Mouse (Mus musculus): Measurements from ENCODE around the gene Samd15. TPM values are rescaled to one million over a fixed set of nuclear protein-coding genes. Genes with fewer than 3 reads are reported as not detected.
"Not testable (repeated sequence)": the region's sequence is repeated elsewhere in the genome, so short reads cannot be mapped to it uniquely, and the experiment has no call there.

The Samd15 gene
- polyA plus RNA-seq (2015; fragmentation: Nextera tagmentation; extraction: Ambion mirVana): 1.5 and 2.3 TPM in 2 replicates

DNA sequence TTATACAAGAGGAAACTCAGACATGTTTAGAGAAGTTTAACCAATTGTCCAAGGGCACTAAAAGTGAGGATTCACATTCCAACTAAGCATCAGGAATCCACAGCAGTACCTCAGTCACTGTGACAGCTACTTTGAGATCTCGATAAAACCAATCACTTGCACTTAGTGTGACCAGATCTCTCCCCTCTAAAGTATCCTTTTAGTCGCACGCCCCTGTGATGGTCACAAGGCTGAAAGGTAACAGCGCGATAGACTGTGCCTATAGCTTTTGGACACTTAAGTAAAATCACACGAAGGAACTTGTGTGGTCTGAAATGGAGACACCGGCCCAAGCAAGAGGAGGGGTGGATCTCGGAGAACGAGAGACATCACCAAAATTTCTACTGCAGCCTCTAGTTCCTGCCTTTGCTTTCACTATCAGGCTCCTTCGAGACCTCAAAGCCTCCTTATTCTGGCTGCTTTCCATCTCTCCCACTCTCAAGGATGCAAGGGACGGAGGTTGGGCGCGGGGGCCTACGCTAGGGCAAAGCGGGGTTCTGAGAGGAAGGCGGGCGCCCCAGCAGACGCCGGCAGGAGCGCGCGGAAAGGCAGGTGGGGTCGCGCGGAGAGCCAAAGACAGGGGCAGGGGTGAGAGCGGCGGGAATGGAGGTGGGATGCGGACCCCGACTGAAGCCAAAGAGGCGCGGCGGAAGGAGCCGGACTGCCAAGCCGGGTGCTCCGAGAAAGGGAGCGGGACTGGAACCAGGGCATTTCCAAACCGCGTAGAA lies at the start of gene Samd15:
Gene Samd15 (plus strand): TSS at position 518 of the 767 bp plus-strand sequence.
- no peaks in the 10 kb centered on the region for H3K9me3 ChIP-seq (replicated peaks; ENCODE audit: control insufficient read depth, low read length)
- peak within 1 kb of the TSS; percentile 93 for H3K4me2 ChIP-seq (ENCODE audit: low read depth, low read length)
- no peaks in the 10 kb centered on the region for H3K36me3 ChIP-seq (ENCODE audit: control insufficient read depth, insufficient read depth, low read length)
- peak within 1 kb of the TSS; percentile 95 for H3K9ac ChIP-seq (ENCODE audit: low read length)
- whole genome bisulfite sequencing: under 1% methylated on average over 38 of the region's 38 CpGs
- peak within 1 kb of the TSS; percentile 92 for H3K4me3 ChIP-seq (replicated peaks; ENCODE audit: low read length)
- no peaks in the 10 kb centered on the region for H3K27me3 ChIP-seq (ENCODE audit: control insufficient read depth, insufficient read depth, low read length)
- peaks cover 8% of the 10 kb centered on the region; the same call in 1 of the 2 replicates for H3K4me1 ChIP-seq (ENCODE audit: control insufficient read depth, insufficient read depth, low read length)
- peak; percentile 23; the same call in 1 of the 2 replicates for ATAC-seq (ENCODE audit: insufficient read depth, low FRiP score)
- H3K27ac ChIP-seq (ENCODE audit: low read length): peak within 1 kb of the TSS; percentile 33; the same call in 1 of the 2 replicates

DNA sequence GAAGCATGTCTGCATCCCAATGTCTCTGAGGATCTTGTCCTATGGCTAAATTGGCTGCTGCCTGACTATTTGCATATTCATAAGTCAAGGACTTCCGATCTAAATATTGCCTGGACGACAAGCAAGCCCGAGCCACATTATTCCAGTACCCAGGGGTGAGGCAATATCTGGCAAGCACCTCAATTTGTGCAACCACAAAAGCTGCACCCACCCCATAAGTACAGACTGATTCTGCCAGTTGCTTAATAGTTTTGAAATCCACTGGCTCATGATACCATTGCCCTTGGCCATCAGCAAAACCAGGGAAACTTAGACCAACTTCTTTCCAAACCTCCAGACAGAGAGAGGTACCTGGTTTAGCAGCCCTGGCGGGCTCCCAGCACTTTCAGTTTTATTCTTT lies 45.1 kb upstream of the Samd15 start:
- H3K4me1 ChIP-seq (ENCODE audit: control insufficient read depth, insufficient read depth, low read length); H3K27ac ChIP-seq (ENCODE audit: low read length); H3K4me2 ChIP-seq (ENCODE audit: low read depth, low read length); ATAC-seq (ENCODE audit: insufficient read depth, low FRiP score); H3K27me3 ChIP-seq (ENCODE audit: control insufficient read depth, insufficient read depth, low read length); H3K36me3 ChIP-seq (ENCODE audit: control insufficient read depth, insufficient read depth, low read length); H3K9ac ChIP-seq (ENCODE audit: low read length); H3K9me3 ChIP-seq (replicated peaks; ENCODE audit: control insufficient read depth, low read length); H3K4me3 ChIP-seq (replicated peaks; ENCODE audit: low read length): not testable (repeated sequence)
- WGBS: 90% methylated on average over 4 of the region's 4 CpGs

DNA sequence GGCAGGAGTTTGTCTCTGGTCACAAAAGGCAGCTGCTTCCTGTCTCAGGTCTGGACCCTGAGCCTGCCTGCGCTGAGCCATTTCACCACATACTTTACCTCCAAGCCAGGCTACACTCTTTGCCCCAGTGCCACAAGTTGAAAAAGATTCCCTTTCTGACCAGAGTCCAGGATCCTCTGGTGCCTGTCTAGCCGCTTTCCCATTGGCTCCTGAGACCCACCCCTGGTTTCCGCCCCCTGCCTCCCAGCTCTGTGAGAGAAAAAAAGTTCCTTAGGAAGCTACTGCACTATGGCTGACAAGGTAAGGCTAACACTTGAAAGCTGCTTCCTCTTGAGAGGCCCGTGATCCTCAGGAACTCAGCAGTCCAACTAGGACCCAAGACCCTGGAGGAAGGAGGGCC lies 42.2 kb upstream of the Samd15 start:
- H3K4me1 ChIP-seq (ENCODE audit: control insufficient read depth, insufficient read depth, low read length): peaks cover 5% of the 10 kb centered on the region; the same call in 1 of the 2 replicates
- no peak overlapping the region for H3K4me3 ChIP-seq (replicated peaks; ENCODE audit: low read length)
- WGBS: 36% methylated on average over 4 of the region's 4 CpGs
- no peak overlapping the region for H3K9ac ChIP-seq (ENCODE audit: low read length)
- no peaks in the 10 kb centered on the region for H3K36me3 ChIP-seq (ENCODE audit: control insufficient read depth, insufficient read depth, low read length)
- peak; percentile 76; the same call in 1 of the 2 replicates for ATAC-seq (ENCODE audit: insufficient read depth, low FRiP score)
- no peaks in the 10 kb centered on the region for H3K9me3 ChIP-seq (replicated peaks; ENCODE audit: control insufficient read depth, low read length)
- no peaks in the 10 kb centered on the region for H3K27me3 ChIP-seq (ENCODE audit: control insufficient read depth, insufficient read depth, low read length)
- H3K27ac ChIP-seq (ENCODE audit: low read length): no peak overlapping the region
- peak overlapping the region; percentile 31 for H3K4me2 ChIP-seq (ENCODE audit: low read depth, low read length)

DNA sequence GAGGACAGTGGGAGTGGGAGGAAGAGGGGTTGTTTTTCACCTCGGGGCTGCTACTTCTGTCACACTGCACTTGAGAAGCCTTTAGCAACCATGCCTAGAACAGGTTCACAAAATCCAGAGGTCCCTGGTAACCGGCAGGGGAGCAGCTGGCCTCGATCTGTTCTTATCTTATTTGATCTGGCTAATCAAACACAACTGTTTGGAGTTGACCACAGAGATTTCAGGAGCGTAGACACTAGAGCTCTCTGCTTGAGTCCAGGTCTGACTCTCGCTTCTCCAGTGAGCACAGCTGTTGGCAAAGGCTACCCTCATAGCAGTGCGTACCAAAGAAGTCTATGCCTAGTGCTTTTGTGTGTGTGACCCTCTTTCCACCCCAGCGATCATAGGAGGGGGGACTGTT lies 41.4 kb upstream of the Samd15 start:
- no peaks in the 10 kb centered on the region for H3K36me3 ChIP-seq (ENCODE audit: control insufficient read depth, insufficient read depth, low read length)
- no peak overlapping the region for H3K27ac ChIP-seq (ENCODE audit: low read length)
- ATAC-seq (ENCODE audit: insufficient read depth, low FRiP score): no peak
- no peak overlapping the region for H3K4me3 ChIP-seq (replicated peaks; ENCODE audit: low read length)
- H3K27me3 ChIP-seq (ENCODE audit: control insufficient read depth, insufficient read depth, low read length): no peaks in the 10 kb centered on the region
- H3K4me1 ChIP-seq (ENCODE audit: control insufficient read depth, insufficient read depth, low read length): peaks cover 5% of the 10 kb centered on the region; the same call in 1 of the 2 replicates
- 49% methylated on average over 7 of the region's 7 CpGs for WGBS
- H3K9me3 ChIP-seq (replicated peaks; ENCODE audit: control insufficient read depth, low read length): no peaks in the 10 kb centered on the region
- no peak overlapping the region for H3K9ac ChIP-seq (ENCODE audit: low read length)
- H3K4me2 ChIP-seq (ENCODE audit: low read depth, low read length): peak overlapping the region; percentile 31; the same call in 1 of the 2 replicates

DNA sequence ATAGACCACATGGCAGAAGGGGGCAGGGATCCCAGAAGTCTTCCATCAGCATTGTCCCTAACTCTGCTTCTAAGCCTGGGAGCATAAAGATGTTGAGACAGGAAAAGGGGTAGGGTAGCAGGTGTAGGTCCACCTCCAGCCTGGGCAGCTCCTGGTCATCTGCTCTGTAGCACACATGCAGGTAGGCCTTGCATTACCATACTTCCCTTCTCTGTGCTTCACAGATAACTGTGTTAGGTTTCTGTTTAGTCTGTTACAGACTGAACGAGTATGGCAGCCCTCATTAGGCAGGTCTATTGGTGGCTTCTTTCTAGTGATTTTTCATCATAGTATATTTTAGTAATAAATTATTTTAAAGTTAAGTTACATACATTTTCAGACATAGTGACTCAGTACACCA lies 39.2 kb upstream of the Samd15 start:
- no peak overlapping the region for H3K9ac ChIP-seq (ENCODE audit: low read length)
- no peaks in the 10 kb centered on the region for H3K27me3 ChIP-seq (ENCODE audit: control insufficient read depth, insufficient read depth, low read length)
- no peak overlapping the region for H3K27ac ChIP-seq (ENCODE audit: low read length)
- ATAC-seq (ENCODE audit: insufficient read depth, low FRiP score): no peak
- no peak overlapping the region for H3K4me3 ChIP-seq (replicated peaks; ENCODE audit: low read length)
- 64% methylated on average over 1 of the region's 1 CpGs for WGBS
- no peaks in the 10 kb centered on the region for H3K36me3 ChIP-seq (ENCODE audit: control insufficient read depth, insufficient read depth, low read length)
- no peak overlapping the region for H3K4me2 ChIP-seq (ENCODE audit: low read depth, low read length)
- peaks cover 5% of the 10 kb centered on the region; the same call in 1 of the 2 replicates for H3K4me1 ChIP-seq (ENCODE audit: control insufficient read depth, insufficient read depth, low read length)
- H3K9me3 ChIP-seq (replicated peaks; ENCODE audit: control insufficient read depth, low read length): no peaks in the 10 kb centered on the region

DNA sequence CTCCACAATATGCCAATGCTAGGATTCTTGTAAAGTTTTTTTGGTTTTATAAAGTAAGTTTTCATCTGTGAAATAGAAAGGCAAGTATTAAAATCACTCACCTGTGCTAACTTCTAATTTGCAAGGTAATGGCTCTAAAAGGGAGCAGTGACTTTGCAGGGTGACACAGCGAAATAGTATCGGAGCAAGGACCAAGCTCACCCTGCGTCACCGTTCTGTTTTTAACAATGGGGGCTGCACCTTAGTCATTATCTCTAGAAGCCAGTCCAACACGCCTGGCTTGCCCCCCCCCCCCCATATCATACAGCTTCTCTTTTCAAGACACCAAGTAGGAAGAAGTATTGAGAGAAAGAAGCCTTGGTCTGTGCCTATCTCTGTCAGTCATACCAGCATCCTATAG lies 38.7 kb upstream of the Samd15 start:
- H3K4me1 ChIP-seq (ENCODE audit: control insufficient read depth, insufficient read depth, low read length): peaks cover 5% of the 10 kb centered on the region; the same call in 1 of the 2 replicates
- no peaks in the 10 kb centered on the region for H3K36me3 ChIP-seq (ENCODE audit: control insufficient read depth, insufficient read depth, low read length)
- H3K27ac ChIP-seq (ENCODE audit: low read length): no peak overlapping the region
- no peak overlapping the region for H3K9ac ChIP-seq (ENCODE audit: low read length)
- no peak for ATAC-seq (ENCODE audit: insufficient read depth, low FRiP score)
- H3K27me3 ChIP-seq (ENCODE audit: control insufficient read depth, insufficient read depth, low read length): no peaks in the 10 kb centered on the region
- no peaks in the 10 kb centered on the region for H3K9me3 ChIP-seq (replicated peaks; ENCODE audit: control insufficient read depth, low read length)
- no peak overlapping the region for H3K4me3 ChIP-seq (replicated peaks; ENCODE audit: low read length)
- 83% methylated on average over 5 of the region's 5 CpGs for WGBS
- no peak overlapping the region for H3K4me2 ChIP-seq (ENCODE audit: low read depth, low read length)

DNA sequence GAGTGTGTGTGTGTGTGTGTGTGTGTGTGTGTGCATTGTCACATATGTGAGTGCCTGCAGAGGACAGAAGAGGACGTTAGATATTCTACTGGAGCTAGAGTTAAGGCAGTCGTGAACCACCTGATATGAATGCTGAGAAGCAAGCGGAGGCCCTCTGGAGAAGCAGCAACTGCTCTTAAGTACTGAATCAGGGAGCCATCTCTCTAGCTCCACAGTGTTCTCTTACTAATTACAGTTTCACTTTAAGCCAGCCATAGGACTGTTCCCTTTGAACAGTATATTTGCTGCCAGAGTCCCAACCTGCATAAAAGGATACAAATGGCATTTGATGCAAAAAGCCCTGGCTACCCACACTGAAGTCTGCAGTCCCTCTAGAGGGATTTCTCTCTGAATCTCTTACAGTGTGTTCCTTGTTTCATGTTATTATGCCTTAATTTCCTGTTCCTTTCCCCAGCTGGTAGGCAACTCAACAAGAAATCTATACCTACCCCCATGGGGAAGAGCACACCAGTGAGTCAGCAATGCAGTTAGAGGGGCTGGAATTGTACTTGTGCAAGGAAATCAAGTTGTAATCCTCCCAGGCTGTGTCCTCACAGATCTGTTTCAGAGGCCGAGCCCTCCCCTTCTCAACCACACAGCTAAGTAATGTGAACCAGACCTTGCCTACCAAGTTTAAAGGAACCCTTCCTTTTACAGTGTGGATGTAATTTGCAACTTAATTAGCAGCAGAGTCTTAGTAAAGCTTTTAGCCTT lies 24.2 kb upstream of the Samd15 start:
- Histone ChIP-seq H3K4me3 (replicated peaks; ENCODE audit: low read length) (no peak overlapping the region), H3K27me3 (ENCODE audit: control insufficient read depth, insufficient read depth, low read length) (no peaks in the 10 kb centered on the region), H3K9me3 (replicated peaks; ENCODE audit: control insufficient read depth, low read length) (no peaks in the 10 kb centered on the region), H3K4me1 (ENCODE audit: control insufficient read depth, insufficient read depth, low read length) (no peaks in the 10 kb centered on the region), H3K36me3 (ENCODE audit: control insufficient read depth, insufficient read depth, low read length) (no peaks in the 10 kb centered on the region), H3K9ac (ENCODE audit: low read length) (no peak overlapping the region), H3K27ac (ENCODE audit: low read length) (no peak overlapping the region), H3K4me2 (ENCODE audit: low read depth, low read length) (no peak overlapping the region)
- ATAC-seq (ENCODE audit: insufficient read depth, low FRiP score): no peak
- WGBS: 72% methylated on average over 4 of the region's 4 CpGs

DNA sequence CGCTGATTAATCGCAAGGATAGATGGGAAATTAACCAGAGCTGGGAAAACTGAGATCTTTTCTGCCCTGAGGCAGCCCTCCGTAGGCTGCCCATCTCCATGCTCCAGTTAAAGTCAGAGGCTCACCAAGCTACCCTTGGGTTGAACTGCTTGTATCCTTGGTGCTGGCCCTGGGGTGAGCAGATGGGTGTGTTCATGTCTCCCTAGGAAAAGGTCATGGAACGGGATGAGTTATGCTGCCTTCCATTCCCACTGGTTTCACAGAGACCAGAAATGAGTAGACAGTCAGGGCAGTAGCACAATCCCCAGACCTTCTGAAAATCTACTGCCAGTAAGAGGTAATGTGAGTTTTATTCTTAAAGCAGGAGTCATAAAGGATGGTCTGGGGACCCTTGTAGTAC lies 21.9 kb upstream of the Samd15 start:
- no peak overlapping the region for H3K27ac ChIP-seq (ENCODE audit: low read length)
- H3K9me3 ChIP-seq (replicated peaks; ENCODE audit: control insufficient read depth, low read length): no peaks in the 10 kb centered on the region

DNA sequence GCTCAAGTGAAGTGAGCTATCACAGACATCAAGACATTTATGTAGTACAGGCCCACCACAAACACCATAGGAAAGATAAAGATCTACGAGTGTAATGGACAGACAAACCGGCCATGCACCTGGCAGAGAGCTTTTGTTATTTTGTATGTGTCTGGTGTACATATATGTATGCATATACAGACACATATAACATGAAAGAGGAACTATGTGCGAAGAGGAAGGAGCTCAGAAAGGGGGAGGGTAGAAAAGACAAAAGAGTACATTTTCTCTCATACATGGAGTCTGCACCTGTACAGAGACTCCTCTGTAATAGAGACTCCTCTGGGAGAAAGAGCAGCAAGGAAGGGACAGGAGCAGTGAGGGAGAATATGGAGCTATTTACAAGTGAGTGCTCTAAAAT lies 6.5 kb upstream of the Samd15 start:
- Histone ChIP-seq H3K9ac (ENCODE audit: low read length) (no peak overlapping the region), H3K27me3 (ENCODE audit: control insufficient read depth, insufficient read depth, low read length) (no peaks in the 10 kb centered on the region), H3K4me1 (ENCODE audit: control insufficient read depth, insufficient read depth, low read length) (no peaks in the 10 kb centered on the region), H3K4me2 (ENCODE audit: low read depth, low read length) (no peak overlapping the region), H3K27ac (ENCODE audit: low read length) (no peak overlapping the region), H3K9me3 (replicated peaks; ENCODE audit: control insufficient read depth, low read length) (no peaks in the 10 kb centered on the region), H3K36me3 (ENCODE audit: control insufficient read depth, insufficient read depth, low read length) (no peaks in the 10 kb centered on the region), H3K4me3 (replicated peaks; ENCODE audit: low read length) (no peak overlapping the region)
- 86% methylated on average over 3 of the region's 3 CpGs for WGBS
- ATAC-seq (ENCODE audit: insufficient read depth, low FRiP score): no peak

More for the DNA sequence above, 21.9 kb upstream of the Samd15 start:
- Histone ChIP-seq H3K4me2 (ENCODE audit: low read depth, low read length) (no peak overlapping the region), H3K27me3 (ENCODE audit: control insufficient read depth, insufficient read depth, low read length) (no peaks in the 10 kb centered on the region), H3K4me1 (ENCODE audit: control insufficient read depth, insufficient read depth, low read length) (no peaks in the 10 kb centered on the region), H3K36me3 (ENCODE audit: control insufficient read depth, insufficient read depth, low read length) (no peaks in the 10 kb centered on the region), H3K4me3 (replicated peaks; ENCODE audit: low read length) (no peak overlapping the region), H3K9ac (ENCODE audit: low read length) (no peak overlapping the region)
- WGBS: 91% methylated on average over 4 of the region's 4 CpGs
- no peak for ATAC-seq (ENCODE audit: insufficient read depth, low FRiP score)

All from stomach, embryonic 16.5 days (tissue).